Mouse (Mus musculus) CD4-positive helper T cell, adult 2 months (primary cell): Measurements from ENCODE around the gene Gm6899.

Source experiments
- DNase-seq: peaks from one replicate; pipeline ENCODE4 v3.0.0-alpha.2; 2012; ENCODE audit warnings: low read depth, missing footprints, low spot score

Gene Gm6899

DNA sequence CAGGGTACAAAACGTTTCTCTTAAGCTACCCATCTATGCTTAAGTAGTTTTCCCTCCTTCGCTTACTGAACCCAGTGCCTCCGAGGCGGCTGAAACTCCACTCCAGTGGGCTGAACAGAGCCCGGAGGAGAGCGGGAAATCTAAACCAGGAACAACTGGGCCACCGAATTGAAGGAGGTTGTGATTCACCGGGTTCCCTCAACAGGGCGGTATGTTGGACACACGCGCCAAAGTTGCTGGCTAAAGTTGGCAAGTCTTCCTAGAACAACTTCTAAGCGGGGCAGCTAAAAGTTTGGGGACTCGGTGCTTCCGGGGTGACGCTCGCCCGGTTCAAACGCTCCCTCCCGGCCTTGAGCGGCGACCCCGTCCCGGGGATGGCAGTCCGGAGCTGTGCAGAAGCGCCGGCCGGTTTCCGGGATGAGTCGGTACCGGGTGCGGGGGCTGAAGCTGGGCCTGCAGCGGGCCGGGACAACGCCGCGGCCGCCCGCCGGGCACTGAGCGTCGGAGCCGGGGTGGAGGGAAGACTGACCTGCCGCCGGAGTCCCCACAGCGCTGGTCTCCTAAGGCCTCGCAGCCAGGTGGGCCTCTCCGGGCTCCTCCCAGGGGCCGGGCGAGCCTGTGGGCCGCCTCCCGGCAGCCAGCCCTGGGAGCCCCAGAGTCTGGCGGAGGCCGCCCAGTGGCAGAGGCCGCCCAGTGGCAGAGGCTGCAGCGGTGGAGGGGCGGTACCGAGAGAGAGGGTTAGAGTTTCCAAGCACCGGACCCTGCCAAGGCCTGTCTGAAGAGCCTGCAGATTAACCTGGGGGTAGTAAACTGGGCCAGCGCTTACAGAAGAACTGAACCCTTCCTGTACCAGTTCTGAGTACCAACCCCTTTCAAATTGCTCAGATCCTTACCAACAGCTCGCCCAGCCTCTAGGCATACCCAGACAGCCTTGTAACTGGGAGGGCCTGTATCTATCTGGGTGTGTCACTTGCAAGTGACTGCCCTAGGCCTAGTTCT, at the start of gene Gm6899, which contains the start of gene Vrk2:
TSS of gene Gm6899 (plus strand) at position 181 of the 999 bp plus-strand sequence.
TSS of gene Vrk2 (minus strand) at position 939 of the 999 bp plus-strand sequence.
- DNase-seq: peak; percentile 86

DNA sequence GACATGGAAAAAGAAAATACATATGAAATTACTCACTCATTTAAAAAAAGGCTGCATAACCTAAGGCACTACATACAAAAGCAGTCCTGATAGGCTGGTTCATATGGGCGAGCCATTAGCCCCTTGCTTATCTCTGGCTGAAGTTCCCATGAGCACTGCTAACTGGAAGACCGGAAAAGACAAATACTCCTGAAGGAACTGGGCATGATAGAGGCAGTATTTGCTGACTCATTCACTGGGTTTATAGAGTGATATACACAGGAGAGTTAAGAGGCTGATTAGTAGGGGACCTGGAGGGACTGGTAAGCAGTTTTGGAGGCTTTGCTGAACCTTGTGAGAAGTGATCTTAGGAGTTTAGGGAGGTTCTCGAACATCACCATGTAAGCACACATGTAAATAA, 41.5 kb upstream of the Gm6899 start:
- no peak for DNase-seq

DNA sequence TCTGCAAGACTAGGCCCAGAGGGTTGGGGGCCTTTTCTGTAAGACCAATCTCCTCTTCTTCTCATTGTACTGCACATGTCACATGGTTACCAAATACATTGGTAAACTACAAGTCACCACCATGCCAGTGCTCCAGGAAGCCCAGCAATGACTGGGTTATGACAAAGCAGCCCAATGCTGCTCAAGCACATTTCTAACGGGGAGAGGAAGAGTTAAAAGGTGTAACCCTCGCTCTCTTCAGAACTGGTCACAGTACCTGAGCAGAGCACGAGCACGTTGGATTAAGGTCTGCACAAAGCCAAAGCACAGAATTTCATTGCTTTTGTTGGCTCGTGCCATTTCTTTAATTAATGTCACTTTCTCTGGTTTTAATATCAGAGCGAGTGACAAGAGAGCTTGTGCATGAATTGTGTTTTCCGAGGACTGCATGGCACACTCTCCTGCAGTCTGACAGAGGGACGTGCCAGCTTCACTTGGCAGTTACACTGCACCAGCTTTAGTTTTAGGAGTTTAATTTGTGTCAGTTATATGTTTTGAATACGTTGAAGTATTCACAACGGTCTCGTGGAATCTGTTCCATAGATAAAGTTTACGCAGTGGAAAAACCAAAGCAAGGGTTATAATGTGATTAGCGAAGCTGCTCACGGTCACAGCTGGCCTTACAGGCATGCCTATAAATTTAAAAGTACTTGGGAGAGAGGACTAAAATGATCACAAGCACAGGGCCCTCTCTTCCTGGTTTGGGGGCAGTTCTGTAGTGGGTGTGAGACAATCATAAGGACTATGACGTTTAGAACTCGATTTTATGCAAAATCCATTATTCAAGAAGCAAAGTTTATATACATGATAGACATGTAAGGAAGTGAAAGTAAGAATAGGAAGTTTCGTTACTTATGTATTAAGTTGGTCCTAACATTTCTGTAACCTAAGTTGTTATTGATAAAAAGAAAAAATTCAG, 7.4 kb upstream of the Gm6899 start:
- DNase-seq: no peak

DNA sequence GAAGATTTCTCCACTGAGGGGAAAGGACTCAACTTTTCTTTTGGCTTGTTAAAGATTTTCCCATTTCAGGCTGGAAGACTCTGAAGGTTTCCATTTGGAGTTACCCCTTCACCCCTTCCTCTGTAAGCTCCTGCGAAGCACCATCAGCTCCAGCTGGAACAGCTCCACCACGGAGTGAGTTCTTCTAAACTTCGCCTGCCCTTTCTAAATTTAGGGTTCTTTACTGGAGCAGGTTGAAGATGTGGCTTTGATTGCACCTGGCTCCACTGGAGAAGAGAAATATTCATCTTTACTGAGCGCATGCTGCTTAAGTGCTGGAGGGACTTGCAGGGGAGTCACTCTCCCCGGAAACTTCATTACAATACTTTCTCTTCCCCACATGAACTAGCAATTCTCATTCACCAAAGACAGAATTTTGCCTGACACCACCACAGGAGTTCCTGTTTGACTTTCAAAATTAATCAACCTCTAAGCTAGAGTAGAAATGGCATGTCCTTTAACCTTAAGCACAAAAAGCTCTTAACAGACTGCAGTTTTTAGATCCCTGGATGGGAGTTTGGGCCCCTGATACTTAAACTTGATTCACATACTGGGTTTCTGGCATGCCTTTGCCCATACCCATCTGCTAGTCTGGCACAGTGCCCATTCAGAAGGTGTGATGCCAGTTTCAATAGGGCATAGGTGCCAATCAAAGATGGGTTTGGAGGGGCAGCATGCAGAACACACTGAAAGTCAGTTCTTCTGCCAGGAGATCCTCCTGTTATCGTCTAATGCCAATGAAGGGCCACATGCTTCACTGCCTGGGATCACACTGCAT, 6.5 kb upstream of the Gm6899 start:
- DNase-seq: no peak

DNA sequence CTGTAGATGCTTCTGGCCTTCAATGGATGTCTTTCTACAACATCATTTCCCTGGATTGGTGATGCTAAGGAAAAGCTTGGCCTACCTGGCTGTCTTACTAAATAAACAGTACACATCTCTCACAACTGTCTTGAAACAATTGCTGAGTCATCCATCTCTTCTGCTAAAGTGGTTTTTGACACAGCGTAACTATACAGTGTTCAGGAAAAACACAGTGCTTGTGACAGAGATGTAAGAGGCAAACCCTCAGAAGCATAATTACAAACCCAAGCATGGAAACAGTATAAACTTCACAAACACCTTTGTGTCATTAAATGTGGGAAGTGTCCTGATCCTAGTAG, 5.9 kb upstream of the Gm6899 start:
- DNase-seq: no peak

DNA sequence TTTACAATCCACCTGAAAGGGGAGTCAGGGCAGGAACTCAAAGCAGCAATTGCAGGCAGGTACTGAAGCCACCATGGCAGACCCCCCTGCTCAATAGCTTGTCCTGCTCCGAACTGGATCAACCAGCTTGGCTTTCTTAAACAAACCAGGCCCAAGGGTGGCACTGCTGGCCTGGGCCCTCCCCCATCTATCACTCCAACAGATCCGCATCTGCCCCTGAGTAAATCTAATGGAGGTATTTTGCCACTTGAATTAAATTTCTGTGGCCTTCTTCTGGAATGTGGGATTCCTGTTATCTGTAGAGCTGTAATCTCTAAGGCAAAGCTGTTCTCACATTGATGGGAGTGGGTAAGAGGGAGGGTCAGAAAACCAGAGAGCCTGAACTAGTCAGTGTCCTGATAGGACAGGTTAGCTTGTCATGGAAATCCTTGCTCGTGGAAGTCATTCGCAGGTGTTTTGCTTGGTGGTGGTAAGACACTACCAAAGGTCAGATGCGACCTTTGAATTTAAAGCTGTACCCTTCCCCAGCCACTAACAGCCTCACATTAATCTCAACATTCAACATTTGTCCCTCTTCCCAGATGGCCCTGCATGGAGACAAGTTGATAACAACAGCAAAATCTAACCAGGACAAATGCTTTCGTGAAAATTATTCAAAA, 517 bp upstream of the Gm6899 start:
- DNase-seq: peak; percentile 16

DNA sequence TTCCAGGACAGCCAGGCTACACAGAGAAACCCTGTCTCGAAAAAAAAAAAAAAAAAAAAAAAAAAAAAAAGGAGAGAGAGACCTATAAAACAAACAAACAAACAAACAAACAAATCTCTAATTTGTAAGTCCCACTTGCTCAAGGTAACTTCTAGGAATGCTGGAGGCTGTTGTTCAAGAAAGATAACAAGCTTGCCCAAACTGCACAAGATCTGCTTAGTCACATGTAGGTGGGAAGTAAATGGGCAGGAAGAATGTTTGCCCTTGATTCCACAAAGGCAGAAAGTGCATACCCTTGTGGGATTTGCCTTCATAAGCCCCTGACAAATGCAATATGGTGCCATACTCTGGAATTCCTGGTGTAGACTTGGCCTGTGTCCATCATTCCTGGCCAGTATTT, 1.4 kb downstream of the Gm6899 start:
- no peak for DNase-seq

DNA sequence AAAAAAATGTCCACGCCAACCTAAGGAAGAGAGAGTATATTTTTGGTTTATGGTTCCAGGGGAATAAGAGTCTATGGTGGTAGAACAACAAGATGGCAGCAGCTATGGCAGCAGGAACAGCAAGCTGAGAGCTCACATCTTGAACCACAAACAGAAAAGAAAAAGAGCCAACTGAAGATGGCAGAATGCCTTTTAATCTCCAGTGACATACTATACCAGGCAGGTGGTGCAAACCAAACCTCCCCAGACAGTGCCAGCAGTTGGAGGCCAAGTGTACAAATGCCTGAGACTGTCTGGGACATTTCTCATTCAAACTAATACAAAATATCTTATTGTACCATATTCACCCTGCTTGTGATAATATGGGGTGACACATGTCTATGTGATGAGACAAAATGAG, 3.1 kb downstream of the Gm6899 start:
- no peak for DNase-seq

DNA sequence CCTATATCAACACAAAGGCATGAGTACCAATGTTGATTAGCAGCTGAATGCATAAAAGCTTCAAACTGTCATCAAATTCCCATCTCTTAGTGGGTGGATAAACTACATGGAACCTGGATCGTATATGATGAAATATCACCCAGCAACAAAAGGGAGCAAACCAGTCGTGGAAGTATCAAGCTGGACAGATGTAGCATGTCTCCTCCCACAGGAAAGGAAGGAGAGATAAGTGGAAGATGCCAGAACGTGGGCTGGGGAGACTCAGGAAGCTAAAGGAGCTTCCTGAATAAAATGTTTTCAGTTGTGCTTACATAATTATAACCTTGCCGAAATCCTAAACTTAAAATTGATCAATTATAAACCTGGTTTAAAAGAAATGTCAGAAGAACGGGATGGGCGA, 4.1 kb downstream of the Gm6899 start:
- DNase-seq: no peak

DNA sequence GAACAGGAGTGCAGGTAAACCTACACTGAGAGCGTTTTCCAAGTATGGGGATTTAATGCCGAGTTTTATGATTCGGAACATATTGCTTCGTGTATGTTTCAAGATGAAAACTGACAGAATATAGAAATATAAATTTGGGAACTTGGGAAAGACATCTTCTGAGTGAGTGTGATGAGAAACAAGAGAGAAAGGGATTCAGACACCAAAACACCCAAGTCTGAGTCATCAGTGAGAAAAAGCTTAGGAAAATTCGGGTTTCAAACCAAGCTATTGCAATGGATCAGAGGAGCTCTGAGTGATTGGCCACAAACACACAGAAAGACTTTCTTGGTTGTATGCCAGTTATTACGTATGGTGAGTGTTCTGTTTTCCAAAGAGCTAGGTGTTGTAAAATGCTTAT, 4.7 kb downstream of the Gm6899 start:
- no peak for DNase-seq

DNA sequence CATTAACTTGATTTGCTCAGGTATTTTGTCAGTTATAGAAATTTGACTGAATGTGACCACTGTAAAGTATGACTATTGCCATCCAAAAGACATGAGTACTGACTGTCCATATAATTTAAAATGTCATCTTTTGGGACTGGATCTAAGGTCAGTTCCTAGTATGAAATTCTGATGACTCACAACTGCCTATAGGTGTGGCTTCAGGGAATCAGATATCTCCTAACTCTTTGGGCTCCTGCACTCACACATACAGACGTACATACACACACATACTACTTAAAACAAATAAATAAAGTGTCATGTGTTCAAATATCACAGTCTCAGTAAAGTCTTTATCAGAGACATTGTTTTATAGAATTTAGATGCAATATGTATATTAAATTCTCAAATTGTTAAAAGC, 5.8 kb downstream of the Gm6899 start:
- DNase-seq: no peak

DNA sequence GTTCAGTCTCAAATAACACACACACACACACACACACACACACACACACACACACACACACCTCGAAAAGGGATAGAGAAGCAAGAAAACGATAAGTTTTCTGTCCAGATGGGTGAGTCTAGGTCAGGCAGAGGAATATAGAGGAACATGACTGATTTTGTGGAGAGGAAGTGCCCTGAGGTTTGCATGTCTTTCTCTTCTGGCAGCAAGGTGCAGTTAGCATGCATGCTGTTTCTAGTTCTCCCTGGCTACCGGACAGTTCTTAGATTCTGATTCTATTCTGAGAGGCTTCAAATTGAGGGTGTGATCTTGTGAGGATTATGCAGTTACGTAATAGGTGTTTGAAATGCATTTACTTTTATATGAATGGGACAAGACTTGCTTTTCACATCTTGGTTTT, 7.7 kb downstream of the Gm6899 start:
- no peak for DNase-seq

DNA sequence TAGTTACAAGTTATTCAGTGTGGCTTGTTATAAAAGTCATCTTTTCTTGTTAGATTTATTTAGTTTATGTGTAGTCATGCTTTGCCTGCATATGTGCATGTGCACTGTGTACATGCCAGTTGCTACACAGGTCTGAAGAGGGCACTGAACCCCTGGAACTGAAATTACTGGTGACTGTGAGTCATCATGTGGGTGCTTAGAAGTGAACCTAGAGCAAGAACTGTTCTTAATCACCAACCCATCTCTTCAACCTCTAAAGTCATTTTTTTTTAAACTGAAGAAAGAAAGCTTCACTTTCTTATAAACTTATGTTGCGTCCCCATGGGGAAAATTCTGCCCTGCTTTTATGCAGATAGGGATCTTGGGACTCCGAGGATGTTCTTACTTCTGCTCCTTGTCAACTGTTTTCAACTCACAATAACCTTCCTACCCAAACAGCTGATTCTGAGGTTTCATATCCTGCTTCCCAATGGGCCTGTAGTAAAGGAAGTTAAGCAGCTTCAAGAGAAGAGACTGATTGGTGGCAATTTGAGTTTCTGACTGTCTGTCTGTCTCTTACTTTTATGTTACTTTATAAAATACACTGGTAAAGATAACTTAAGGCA, 8.6 kb downstream of the Gm6899 start:
- peak; percentile 17 for DNase-seq

DNA sequence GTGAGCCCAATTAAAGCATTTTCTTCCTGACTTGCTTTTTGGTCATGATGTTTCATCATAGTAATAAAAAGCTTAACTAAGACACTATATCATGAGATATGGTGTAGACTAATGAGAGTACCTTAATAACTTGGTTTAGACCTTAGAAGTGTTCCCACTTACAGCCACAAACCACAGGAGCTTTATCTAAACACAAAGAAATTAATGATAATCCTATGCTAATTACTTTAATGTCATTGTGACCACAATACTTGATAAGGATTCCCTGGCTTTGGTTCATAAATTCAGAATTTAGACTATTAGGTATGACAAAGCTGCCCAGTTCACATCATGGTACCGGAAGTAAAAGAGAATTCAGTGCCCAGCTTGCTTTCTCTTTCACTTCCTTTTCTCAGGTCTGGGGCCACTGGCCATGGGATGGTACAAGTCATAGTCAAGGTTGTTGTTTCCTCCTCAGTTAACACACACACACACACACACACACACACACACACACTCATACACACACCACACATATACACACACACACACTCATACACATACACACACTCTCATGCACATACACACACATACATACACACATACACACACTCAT, 11.1 kb downstream of the Gm6899 start:
- DNase-seq: no peak

DNA sequence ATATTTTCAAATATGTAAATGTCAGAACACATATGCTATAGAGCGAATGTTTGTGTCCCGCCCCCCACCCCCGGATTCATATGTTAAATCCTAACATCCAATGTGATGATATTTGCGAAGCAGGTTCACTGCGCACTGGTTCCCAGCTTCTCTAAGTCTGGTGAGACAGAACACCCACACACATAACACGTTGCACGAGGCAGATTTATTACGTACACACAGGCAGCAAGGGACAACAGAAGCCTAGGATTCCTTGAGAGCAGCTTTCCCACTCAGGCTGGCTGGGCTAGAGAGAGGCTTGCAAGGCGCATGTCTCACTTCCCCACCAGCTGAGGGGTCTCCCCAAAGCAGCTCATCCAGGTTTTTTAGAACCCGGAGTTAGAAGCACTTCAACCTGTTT, 15.8 kb downstream of the Gm6899 start:
- no peak for DNase-seq

DNA sequence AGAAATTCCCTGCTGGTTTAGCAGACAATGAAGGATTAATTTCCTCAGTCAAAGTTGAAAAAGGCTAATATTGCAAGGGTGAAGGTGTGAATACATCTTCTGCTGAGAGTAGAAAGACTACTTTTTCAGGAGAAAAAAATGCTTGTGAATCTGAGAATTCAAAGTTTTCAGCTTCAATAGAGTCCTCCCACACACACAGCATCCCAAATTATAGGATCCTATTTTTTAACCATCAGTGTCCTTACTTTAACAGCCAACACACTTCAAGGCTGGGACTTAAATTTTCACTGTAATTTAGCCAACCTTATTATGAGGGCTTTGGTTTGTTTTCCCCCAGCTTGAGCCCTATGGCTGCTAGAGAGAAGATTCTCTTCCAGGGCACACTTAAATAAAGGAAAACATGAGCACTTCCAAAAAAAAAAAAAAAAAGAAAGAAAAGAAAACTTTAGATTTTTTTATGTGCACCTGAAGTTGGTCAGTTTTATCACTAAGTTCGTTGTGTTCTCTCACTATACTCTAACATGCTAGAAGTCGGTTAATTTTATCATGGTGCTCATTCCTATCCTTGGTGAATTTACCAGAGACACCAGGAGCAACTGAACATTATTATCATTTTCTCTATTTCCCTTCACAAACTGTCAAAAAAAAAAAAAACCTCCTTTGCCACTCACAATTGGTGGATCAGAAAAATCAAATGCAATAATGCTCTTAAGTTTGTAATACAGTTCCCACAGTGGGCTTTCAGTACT, 25.6 kb downstream of the Gm6899 start:
- no peak for DNase-seq

DNA sequence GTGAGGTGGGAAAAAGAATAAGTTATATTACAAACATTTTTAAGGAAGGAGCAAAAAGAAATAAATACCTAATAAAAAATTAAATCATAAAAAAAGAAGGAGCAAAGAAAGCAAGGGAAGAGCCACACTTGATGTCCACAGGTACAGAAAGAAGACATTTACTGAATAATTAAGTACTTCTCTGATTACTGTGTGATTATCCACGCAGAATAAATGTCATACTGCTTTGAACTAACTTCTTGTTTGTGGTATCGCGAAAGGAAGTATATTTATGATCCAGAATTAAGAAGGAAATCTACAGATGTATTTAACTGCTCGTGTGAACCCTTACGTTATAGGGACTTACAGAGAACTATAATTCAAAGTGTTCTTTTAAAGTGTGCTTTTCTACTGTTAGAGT, 29.7 kb downstream of the Gm6899 start:
- no peak for DNase-seq

DNA sequence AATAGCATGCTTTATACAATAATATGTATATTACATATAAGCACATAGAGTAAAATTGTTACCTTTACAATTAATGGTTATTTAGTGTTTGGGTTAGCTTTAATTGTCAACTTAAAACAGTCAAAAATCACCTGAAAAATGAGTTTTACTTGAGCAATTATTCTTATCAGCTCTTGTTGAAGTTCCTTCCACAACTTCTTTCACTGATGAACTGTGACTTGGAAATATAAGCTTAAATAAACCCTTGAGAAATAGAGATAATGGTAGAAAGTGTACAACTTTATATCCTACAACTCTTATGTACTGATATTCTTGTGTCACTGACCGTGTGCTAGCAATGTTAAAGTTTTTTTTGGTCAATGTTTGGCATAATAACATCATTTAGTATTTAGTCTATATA, 43.2 kb downstream of the Gm6899 start:
- no peak for DNase-seq

DNA sequence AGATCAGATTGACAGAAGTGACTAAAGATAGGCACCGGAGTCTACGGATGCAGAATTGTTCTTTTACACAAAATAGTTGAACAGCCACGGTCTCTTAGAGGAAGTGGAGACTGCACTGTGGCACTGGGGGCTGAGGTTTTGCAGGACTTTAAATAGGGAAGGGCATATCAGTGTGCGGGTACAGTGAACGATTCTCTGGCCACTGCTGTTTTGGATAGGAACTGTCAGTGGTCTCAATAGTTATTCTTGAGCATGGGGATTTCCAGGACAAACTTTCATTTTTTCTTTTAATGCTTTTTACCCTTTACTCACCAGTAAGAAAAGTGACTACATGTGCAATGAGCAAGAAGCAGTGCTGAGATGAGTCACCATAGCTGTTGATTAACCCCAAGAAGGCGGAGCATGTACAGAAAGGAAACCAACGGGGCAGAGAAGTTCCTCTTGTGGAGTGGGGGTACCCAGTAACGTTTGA, 47.3 kb downstream of the Gm6899 start:
- peak; percentile 72 for DNase-seq
